Mouse (Mus musculus): ENCODE data around the gene Dlgap5.

Gene Dlgap5

GRCm38 (mm10) chr14:47353240-47353639 lies 65.0 kb downstream of the Dlgap5 start:
- DNase-seq (ENCODE audit: extremely low read depth, low read depth): no peak

GRCm38 (mm10) chr14:47352272-47352671 lies 65.9 kb downstream of the Dlgap5 start:
- DNase-seq (ENCODE audit: extremely low read depth, low read depth): no peak

GRCm38 (mm10) chr14:47350974-47351373 lies 67.2 kb downstream of the Dlgap5 start:
- no peak for DNase-seq (ENCODE audit: extremely low read depth, low read depth)

GRCm38 (mm10) chr14:47346715-47347114 lies 71.5 kb downstream of the Dlgap5 start:
- no peak for DNase-seq (ENCODE audit: extremely low read depth, low read depth)

DNA sequence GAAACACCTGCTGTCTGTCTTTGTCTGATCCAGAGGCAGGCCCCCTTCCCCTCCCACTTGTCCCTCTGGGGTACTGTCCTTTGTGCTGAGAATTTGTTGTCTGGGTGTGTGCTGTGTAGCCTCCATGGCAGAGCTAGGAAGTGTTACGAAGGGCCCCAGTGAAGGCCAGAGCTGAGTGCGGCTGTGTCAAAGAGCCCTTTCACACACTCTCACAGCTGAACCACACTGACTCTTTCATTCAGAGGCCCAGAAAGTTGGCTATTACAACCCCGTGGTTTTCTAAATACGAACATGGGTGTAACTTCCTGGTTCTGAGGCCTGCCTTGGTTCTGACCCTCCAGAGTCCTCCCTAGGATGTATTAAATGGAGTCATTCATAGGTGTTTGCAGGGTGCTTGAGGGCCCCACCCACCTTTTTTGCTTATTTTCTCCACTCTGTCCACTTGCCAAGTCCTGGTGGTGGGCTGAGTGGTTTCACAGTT lies 76.4 kb downstream of the Dlgap5 start:
- DNase-seq (ENCODE audit: extremely low read depth, low read depth): no peak

- DNase-seq (ENCODE audit: extremely low read depth, low read depth): no peak
These were observed 77.8 kb downstream of the Dlgap5 start for GRCm38 (mm10) chr14:47340231-47340925.

All from MEL-GATA-1-ER (cell line).